Mouse (Mus musculus) midbrain, embryonic 11.5 days (tissue): ENCODE data around the gene Ikzf2. TPM values are rescaled to one million over a fixed set of nuclear protein-coding genes. Genes with fewer than 3 reads are reported as not detected.

Experiments
- ATAC-seq: fragments of 200-750 bp; cut with Nextera tagmentation; 2 replicates; pipeline ENCODE4 v1.8.0; 2017; ENCODE audit warnings: moderate TSS enrichment, moderate library complexity; ENCODE audit not compliant: low FRiP score
- DNase-seq: peaks from one replicate; pipeline ENCODE4 v3.0.0; 2015; ENCODE audit warnings: low spot score; ENCODE audit errors: missing footprints
- H3K27ac ChIP-seq: fragments of 300-500 bp; sonication (generic); 2 replicates; pipeline ENCODE4 v1.5.1; 2014; ENCODE audit warnings: low read depth, low read length
- H3K27me3 ChIP-seq: fragments of 300-500 bp; sonication (generic); 2 replicates; pipeline ENCODE4 v1.6.1; 2014; ENCODE audit warnings: mild to moderate bottlenecking, low read length, moderate library complexity, mixed read lengths; ENCODE audit not compliant: control insufficient read depth, insufficient read depth
- H3K36me3 ChIP-seq: fragments of 300-500 bp; sonication (generic); 2 replicates; pipeline ENCODE4 v1.6.1; 2014; ENCODE audit warnings: mild to moderate bottlenecking, low read length, moderate library complexity, mixed read lengths; ENCODE audit not compliant: control insufficient read depth, insufficient read depth
- H3K4me1 ChIP-seq: fragments of 300-500 bp; sonication (generic); 2 replicates; pipeline ENCODE4 v1.6.1; 2014; ENCODE audit warnings: low read length; ENCODE audit not compliant: control insufficient read depth, insufficient read depth
- H3K4me2 ChIP-seq: fragments of 300-500 bp; sonication (generic); 2 replicates; pipeline ENCODE4 v1.6.1; 2014; ENCODE audit warnings: mild to moderate bottlenecking, moderate library complexity
- H3K4me3 ChIP-seq: fragments of 300-500 bp; sonication (generic); 2 replicates; pipeline ENCODE4 v1.5.1; 2014; ENCODE audit warnings: low read depth, low read length
- H3K9ac ChIP-seq: fragments of 300-500 bp; sonication (generic); 2 replicates; pipeline ENCODE4 v1.6.1; 2014; ENCODE audit warnings: low read length
- H3K9me3 ChIP-seq: fragments of 300-500 bp; sonication (generic); 2 replicates; pipeline ENCODE4 v1.6.1; 2016; ENCODE audit warnings: low read length; ENCODE audit not compliant: control insufficient read depth
- WGBS: fragments of 180-500 bp; shearing (Covaris S2); extraction: QIAGEN DNeasy Blood & Tissue Kit; methylation state at CpG from one replicate; pipeline ENCODE4 v1.1.7; 2014; 5-methylcytosine and 5-hydroxymethylcytosine counted together
- polyA plus RNA-seq: library from polyadenylated mRNA; unstranded; fragments of >200 nt; fragmentation: Nextera tagmentation; extraction: Ambion mirVana; gene quantifications from 2 replicates; pipeline ENCODE4 v1.2.1, GENCODE M21; 2014

Gene Ikzf2
- polyA plus RNA-seq, 1 experiment from 2014 or later: 4.2 TPM

DNA sequence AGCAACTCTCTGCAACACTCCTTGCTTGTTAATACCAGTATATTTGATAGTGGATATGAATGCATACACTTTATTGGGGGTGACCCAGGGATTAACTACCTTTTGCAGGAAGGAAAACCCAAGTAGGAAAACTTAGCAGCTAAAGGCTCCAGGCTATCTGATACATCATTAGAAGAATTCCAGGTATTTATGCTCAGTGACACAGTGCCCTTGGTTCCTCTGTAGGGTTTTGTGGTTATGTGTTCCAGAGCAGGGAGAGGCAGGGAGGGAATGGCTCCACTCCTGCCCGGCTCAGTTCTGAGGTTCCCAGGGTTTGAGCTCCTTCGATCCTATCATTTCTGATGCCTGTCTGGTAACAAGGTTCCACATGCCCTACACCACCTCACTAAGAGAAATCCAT, 165.4 kb downstream of the Ikzf2 start:
- no peaks in the 10 kb centered on the region for H3K27me3 ChIP-seq
- DNase-seq: no peak
- no peaks in the 10 kb centered on the region for H3K36me3 ChIP-seq
- no peaks in the 10 kb centered on the region for H3K9me3 ChIP-seq
- 94% methylated on average over 2 of the region's 2 CpGs for WGBS
- no peaks in the 10 kb centered on the region for H3K4me1 ChIP-seq
- H3K4me3 ChIP-seq: no peak overlapping the region
- no peak overlapping the region for H3K4me2 ChIP-seq
- no peak overlapping the region for H3K9ac ChIP-seq
- no peak for ATAC-seq
- no peak overlapping the region for H3K27ac ChIP-seq

- WGBS: 95% methylated on average over 4 of the region's 4 CpGs
- Histone ChIP-seq H3K36me3 (no peaks in the 10 kb centered on the region), H3K4me3 (no peak overlapping the region), H3K4me2 (no peak overlapping the region), H3K4me1 (no peaks in the 10 kb centered on the region; the same call in 1 of the 2 replicates), H3K27ac (no peak overlapping the region), H3K9ac (no peak overlapping the region), H3K9me3 (no peaks in the 10 kb centered on the region), H3K27me3 (no peaks in the 10 kb centered on the region)
- ATAC-seq (no peak), DNase-seq (no peak)
These were observed 167.7 kb downstream of the Ikzf2 start for GRCm38 (mm10) chr1:69519356-69519755.

DNA sequence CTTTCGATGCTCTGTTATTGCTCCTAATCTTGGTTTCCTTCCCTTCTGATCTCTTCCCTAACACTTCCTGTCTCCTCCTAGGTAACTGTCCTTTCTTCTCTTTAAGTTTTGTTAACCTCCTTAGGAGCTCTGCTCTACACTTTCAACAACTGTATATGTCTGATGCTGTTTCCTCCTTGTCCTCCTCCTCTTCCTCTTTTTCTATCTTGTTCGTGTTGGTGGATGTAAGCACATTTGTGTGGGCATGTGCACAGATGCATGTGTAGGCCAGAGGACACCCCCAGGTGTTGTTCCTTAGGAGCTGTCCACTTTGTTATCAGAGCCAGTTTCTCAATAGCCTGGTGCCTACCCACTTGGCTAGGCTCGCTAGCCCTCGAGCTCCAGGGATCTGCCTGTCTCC, 169.0 kb downstream of the Ikzf2 start:
- Histone ChIP-seq H3K9ac (no peak overlapping the region), H3K4me1 (peaks cover 2% of the 10 kb centered on the region), H3K36me3 (no peaks in the 10 kb centered on the region), H3K4me2 (no peak overlapping the region), H3K4me3 (no peak overlapping the region), H3K27me3 (no peaks in the 10 kb centered on the region), H3K27ac (no peak overlapping the region), H3K9me3 (no peaks in the 10 kb centered on the region)
- 80% methylated on average over 4 of the region's 4 CpGs for WGBS
- DNase-seq (no peak), ATAC-seq (no peak)

- no peak for ATAC-seq
- 62% methylated on average over 5 of the region's 5 CpGs for WGBS
These were observed 170.9 kb downstream of the Ikzf2 start for GRCm38 (mm10) chr1:69516144-69516543.

GRCm38 (mm10) chr1:69513595-69514250, 173.3 kb downstream of the Ikzf2 start:
- no peak overlapping the region for H3K9ac ChIP-seq
- H3K4me1 ChIP-seq: peaks cover 2% of the 10 kb centered on the region
- no peak overlapping the region for H3K4me2 ChIP-seq
- no peak overlapping the region for H3K4me3 ChIP-seq
- no peaks in the 10 kb centered on the region for H3K27me3 ChIP-seq
- no peaks in the 10 kb centered on the region for H3K9me3 ChIP-seq
- no peak for DNase-seq
- 41% methylated on average over 5 of the region's 5 CpGs for WGBS
- H3K36me3 ChIP-seq: no peaks in the 10 kb centered on the region
- no peak overlapping the region for H3K27ac ChIP-seq
- 0 out of 2 replicates have a peak, but pooled peaks have one; percentile 24 for ATAC-seq

More at GRCm38 (mm10) chr1:69516144-69516543, 170.9 kb downstream of the Ikzf2 start:
- Histone ChIP-seq H3K4me2 (no peak overlapping the region), H3K36me3 (no peaks in the 10 kb centered on the region), H3K4me1 (peaks cover 2% of the 10 kb centered on the region), H3K4me3 (no peak overlapping the region), H3K9me3 (no peaks in the 10 kb centered on the region), H3K27ac (no peak overlapping the region), H3K27me3 (no peaks in the 10 kb centered on the region), H3K9ac (no peak overlapping the region)
- no peak for DNase-seq

GRCm38 (mm10) chr1:69508275-69508674, 178.8 kb downstream of the Ikzf2 start:
- H3K4me3 ChIP-seq: no peak overlapping the region
- no peaks in the 10 kb centered on the region for H3K9me3 ChIP-seq
- 73% methylated on average over 3 of the region's 3 CpGs for WGBS
- DNase-seq (no peak), ATAC-seq (no peak)
- H3K27ac ChIP-seq: no peak overlapping the region
- no peaks in the 10 kb centered on the region for H3K27me3 ChIP-seq
- no peak overlapping the region for H3K9ac ChIP-seq
- H3K36me3 ChIP-seq: no peaks in the 10 kb centered on the region
- H3K4me1 ChIP-seq: no peaks in the 10 kb centered on the region
- H3K4me2 ChIP-seq: no peak overlapping the region

DNA sequence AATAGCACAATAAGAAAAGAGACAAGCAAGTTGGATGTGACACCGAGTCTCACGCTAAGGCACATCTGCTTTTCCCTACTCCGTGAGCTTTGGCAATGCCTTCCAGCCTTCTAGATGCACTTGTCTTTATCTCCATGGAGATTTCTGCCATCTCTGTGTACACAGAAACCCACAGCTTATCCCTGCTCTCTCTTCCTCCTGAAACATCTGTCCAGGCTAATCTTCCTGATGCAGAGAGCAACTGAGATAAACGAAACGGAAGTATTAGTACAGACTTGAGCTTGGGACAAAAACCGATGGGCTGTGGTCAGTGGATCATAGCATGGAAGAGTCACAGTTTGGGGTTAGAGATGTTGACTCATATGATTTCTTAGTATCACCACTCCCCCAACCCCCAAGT, 179.5 kb downstream of the Ikzf2 start:
- Histone ChIP-seq H3K27me3 (no peaks in the 10 kb centered on the region), H3K9me3 (no peaks in the 10 kb centered on the region), H3K9ac (no peak overlapping the region), H3K4me3 (no peak overlapping the region), H3K4me1 (no peaks in the 10 kb centered on the region), H3K36me3 (no peaks in the 10 kb centered on the region), H3K27ac (no peak overlapping the region), H3K4me2 (no peak overlapping the region)
- WGBS: 80% methylated on average over 6 of the region's 6 CpGs
- no peak for DNase-seq
- ATAC-seq: no peak

- Histone ChIP-seq H3K4me1 (no peaks in the 10 kb centered on the region), H3K27ac (no peak overlapping the region), H3K4me3 (no peak overlapping the region), H3K4me2 (no peak overlapping the region), H3K9ac (no peak overlapping the region), H3K27me3 (no peaks in the 10 kb centered on the region), H3K9me3 (no peaks in the 10 kb centered on the region), H3K36me3 (no peaks in the 10 kb centered on the region)
- ATAC-seq (no peak), DNase-seq (no peak)
- 97% methylated on average over 7 of the region's 7 CpGs for WGBS
These were observed 180.4 kb downstream of the Ikzf2 start for GRCm38 (mm10) chr1:69506615-69507159.

- H3K27ac ChIP-seq: no peak overlapping the region
- ATAC-seq (no peak), DNase-seq (no peak)
- 93% methylated on average over 6 of the region's 6 CpGs for WGBS
- H3K9me3 ChIP-seq: no peaks in the 10 kb centered on the region
- no peaks in the 10 kb centered on the region for H3K27me3 ChIP-seq
- H3K36me3 ChIP-seq: no peaks in the 10 kb centered on the region
- no peak overlapping the region for H3K4me3 ChIP-seq
- H3K4me2 ChIP-seq: no peak overlapping the region
- H3K9ac ChIP-seq: no peak overlapping the region
- no peaks in the 10 kb centered on the region for H3K4me1 ChIP-seq
These were observed 181.0 kb downstream of the Ikzf2 start for GRCm38 (mm10) chr1:69506011-69506410.
